Mouse (Mus musculus) limb, embryonic 11.5 days (tissue): ENCODE data around the gene Tardbp. TPM values are rescaled to one million over a fixed set of nuclear protein-coding genes. Genes with fewer than 3 reads are reported as not detected.

Experiments
- ATAC-seq: fragments of 200-750 bp; cut with Nextera tagmentation; 2 replicates; pipeline ENCODE4 v1.8.0; 2017; ENCODE audit warnings: low read depth; ENCODE audit not compliant: insufficient number of reproducible peaks, low FRiP score, low TSS enrichment
- DNase-seq: peaks from one replicate; pipeline ENCODE4 v3.0.0-alpha.2; 2015; ENCODE audit warnings: low spot score
- H3K27ac ChIP-seq: fragments of 300-500 bp; sonication (generic); replicated peaks from 2 replicates; pipeline ENCODE4 v1.5.1; 2014; ENCODE audit warnings: low read depth, mild to moderate bottlenecking, low read length
- H3K27me3 ChIP-seq: fragments of 300-500 bp; sonication (generic); 2 replicates; pipeline ENCODE4 v1.6.1; 2014; ENCODE audit warnings: mild to moderate bottlenecking, low read length, mixed read lengths; ENCODE audit not compliant: control insufficient read depth, insufficient read depth
- H3K36me3 ChIP-seq: fragments of 300-500 bp; sonication (generic); 2 replicates; pipeline ENCODE4 v1.6.1; 2014; ENCODE audit warnings: mild to moderate bottlenecking, low read length, moderate library complexity, mixed read lengths; ENCODE audit not compliant: control insufficient read depth, insufficient read depth
- H3K4me1 ChIP-seq: fragments of 300-500 bp; sonication (generic); 2 replicates; pipeline ENCODE4 v1.6.1; 2014; ENCODE audit warnings: low read length, mixed read lengths; ENCODE audit not compliant: control insufficient read depth, insufficient read depth
- H3K4me2 ChIP-seq: fragments of 300-500 bp; sonication (generic); 2 replicates; pipeline ENCODE4 v1.6.1; 2014; ENCODE audit warnings: low read depth, mild to moderate bottlenecking, moderate library complexity; ENCODE audit not compliant: severe bottlenecking
- H3K4me3 ChIP-seq: fragments of 300-500 bp; sonication (generic); 2 replicates; pipeline ENCODE4 v1.5.1; 2014; ENCODE audit warnings: low read depth, low read length
- H3K9ac ChIP-seq: fragments of 300-500 bp; sonication (generic); 2 replicates; pipeline ENCODE4 v1.6.1; 2014; ENCODE audit warnings: mild to moderate bottlenecking, low read length
- H3K9me3 ChIP-seq: fragments of 300-500 bp; sonication (generic); 2 replicates; pipeline ENCODE4 v1.6.1; 2016; ENCODE audit warnings: low read length; ENCODE audit not compliant: control insufficient read depth
- WGBS: fragments of 180-500 bp; shearing (Covaris S2); extraction: QIAGEN DNeasy Blood & Tissue Kit; methylation state at CpG from one replicate; pipeline ENCODE4 v1.1.7; 2014; 5-methylcytosine and 5-hydroxymethylcytosine counted together
- polyA plus RNA-seq: library from polyadenylated mRNA; unstranded; fragments of >200 nt; fragmentation: Nextera tagmentation; extraction: Ambion mirVana; gene quantifications from 2 replicates; pipeline ENCODE4 v1.2.1, GENCODE M21; 2014

Gene Tardbp
- polyA plus RNA-seq, 1 experiment from 2014 or later, result 198 TPM

DNA sequence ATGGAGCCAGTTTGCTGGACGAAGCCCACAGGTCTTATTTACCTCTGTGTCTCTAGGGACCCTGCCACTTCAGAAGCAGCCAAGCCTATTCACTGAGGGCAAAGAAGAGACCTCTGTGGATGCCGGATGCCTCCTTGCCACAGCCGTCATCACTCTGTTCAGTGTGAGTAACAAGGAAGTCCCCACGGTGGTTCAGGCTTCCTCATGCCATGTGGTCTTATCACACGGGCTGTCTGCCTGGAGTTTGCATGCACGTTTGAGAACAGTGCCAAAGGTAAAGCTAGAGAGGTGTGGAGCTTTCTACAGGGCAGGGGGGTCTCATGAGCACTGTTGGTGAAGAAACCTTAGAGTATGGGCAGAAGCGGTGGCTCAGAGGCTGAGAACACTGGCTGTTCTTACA is 53.6 kb downstream of the Tardbp start:
- H3K27me3 ChIP-seq, result no peaks in the 10 kb centered on the region
- no peak for DNase-seq
- WGBS, result 91% methylated on average over 7 of the region's 7 CpGs
- peaks cover 55% of the 10 kb centered on the region for H3K36me3 ChIP-seq
- H3K4me1 ChIP-seq, result no peaks in the 10 kb centered on the region
- no peak overlapping the region for H3K27ac ChIP-seq
- no peak overlapping the region for H3K4me3 ChIP-seq
- H3K9me3 ChIP-seq, result no peaks in the 10 kb centered on the region
- no peak overlapping the region for H3K9ac ChIP-seq
- no peak overlapping the region for H3K4me2 ChIP-seq
- no peak for ATAC-seq

DNA sequence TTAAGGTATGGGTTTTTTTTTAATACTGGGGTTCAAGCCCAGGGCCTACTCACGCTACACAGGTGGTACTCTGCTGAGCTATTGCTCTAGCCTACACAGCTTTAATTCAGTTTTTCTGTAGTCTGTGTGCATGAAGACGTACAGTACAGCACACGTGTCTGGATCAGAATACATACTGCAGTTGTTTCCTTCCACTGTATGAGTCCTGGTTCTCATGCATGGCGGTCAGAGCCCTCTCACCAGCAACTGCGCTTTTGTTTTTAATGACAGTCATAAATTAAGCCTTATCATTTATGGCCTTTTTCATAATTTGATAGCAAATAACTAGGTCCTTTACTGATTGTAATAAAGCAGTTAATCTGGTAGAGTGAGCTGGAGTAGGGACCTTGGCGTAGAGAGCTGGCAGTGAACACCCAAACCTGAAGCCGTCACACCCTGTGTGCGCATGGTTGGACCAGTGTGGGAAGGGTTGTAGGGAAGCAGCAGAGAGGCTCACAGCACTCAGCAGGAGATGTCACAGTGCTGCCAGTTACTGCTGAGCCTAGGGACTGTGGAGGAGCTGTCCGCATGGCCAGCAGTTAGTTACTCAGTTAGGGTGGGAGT is 56.0 kb downstream of the Tardbp start:
- ATAC-seq, result no peak
- Histone ChIP-seq H3K4me3 (no peak overlapping the region), H3K9me3 (no peaks in the 10 kb centered on the region), H3K36me3 (peaks cover 52% of the 10 kb centered on the region), H3K27ac (no peak overlapping the region), H3K4me1 (no peaks in the 10 kb centered on the region), H3K4me2 (no peak overlapping the region), H3K27me3 (no peaks in the 10 kb centered on the region), H3K9ac (no peak overlapping the region)
- WGBS, result 95% methylated on average over 9 of the region's 9 CpGs
- DNase-seq, result no peak

GRCm38 (mm10) chr4:148570138-148570537 is 56.7 kb downstream of the Tardbp start:
- Histone ChIP-seq H3K4me3 (no peak overlapping the region), H3K9ac (no peak overlapping the region), H3K36me3 (peaks cover 53% of the 10 kb centered on the region), H3K27ac (no peak overlapping the region), H3K9me3 (no peaks in the 10 kb centered on the region), H3K4me2 (no peak overlapping the region), H3K27me3 (no peaks in the 10 kb centered on the region), H3K4me1 (no peaks in the 10 kb centered on the region)
- DNase-seq (no peak), ATAC-seq (no peak)
- WGBS, result 95% methylated on average over 10 of the region's 10 CpGs

- no peak for ATAC-seq
- H3K4me3 ChIP-seq, result no peak overlapping the region
- H3K9ac ChIP-seq, result no peak overlapping the region
- no peaks in the 10 kb centered on the region for H3K9me3 ChIP-seq
- WGBS, result 94% methylated on average over 12 of the region's 12 CpGs
- H3K4me2 ChIP-seq, result no peak overlapping the region
- no peak for DNase-seq
- H3K27ac ChIP-seq, result no peak overlapping the region
- H3K36me3 ChIP-seq, result peaks cover 56% of the 10 kb centered on the region
- H3K27me3 ChIP-seq, result no peaks in the 10 kb centered on the region
- H3K4me1 ChIP-seq, result no peaks in the 10 kb centered on the region
These were observed 63.2 kb downstream of the Tardbp start for GRCm38 (mm10) chr4:148563595-148563994.

- DNase-seq (no peak), ATAC-seq (no peak)
- no peak overlapping the region for H3K4me2 ChIP-seq
- H3K36me3 ChIP-seq, result peaks cover 48% of the 10 kb centered on the region
- no peaks in the 10 kb centered on the region for H3K27me3 ChIP-seq
- no peak overlapping the region for H3K27ac ChIP-seq
- no peaks in the 10 kb centered on the region for H3K9me3 ChIP-seq
- no peak overlapping the region for H3K4me3 ChIP-seq
- H3K4me1 ChIP-seq, result no peaks in the 10 kb centered on the region
- WGBS, result 89% methylated on average over 17 of the region's 17 CpGs
- H3K9ac ChIP-seq, result no peak overlapping the region
These were observed 64.1 kb downstream of the Tardbp start for GRCm38 (mm10) chr4:148562676-148563075.

Other genes with a start within 250 kb of the Tardbp start
- gene Ubiad1, start 182.2 kb downstream of the Tardbp start, polyA plus RNA-seq, result 15.2 and 15.9 TPM in 2 replicates
- 23.0 and 27.3 TPM in 2 replicates for gene Mtor, start 178.4 kb downstream of the Tardbp start, polyA plus RNA-seq
- gene Angptl7, start 126.6 kb downstream of the Tardbp start, polyA plus RNA-seq, result 0.11 and 0.17 TPM in 2 replicates
- gene Exosc10, start 68.6 kb downstream of the Tardbp start, polyA plus RNA-seq, result 112 and 119 TPM in 2 replicates
- gene Srm, start 35.5 kb downstream of the Tardbp start, polyA plus RNA-seq, result 212 and 222 TPM in 2 replicates
- 0.16 TPM in 1 of 2 replicates, not detected in the other for gene Masp2, start 24.5 kb downstream of the Tardbp start, polyA plus RNA-seq
- not detected in 2 replicates for gene Gm572, start 16.3 kb upstream of the Tardbp start, polyA plus RNA-seq
- 1.5 and 1.6 TPM in 2 replicates for gene Casz1, start 177.4 kb upstream of the Tardbp start, polyA plus RNA-seq